Mouse (Mus musculus) heart, adult 8-10 months (tissue): ENCODE results near the gene Zgrf1. TPM values are rescaled to one million over a fixed set of nuclear protein-coding genes. Genes with fewer than 3 reads are reported as not detected.

Experiments used
- DNase-seq: peaks from one replicate; pipeline ENCODE4 v3.0.0; 2022; ENCODE audit warnings: low spot score
- microRNA-seq: library from miRNA; unstranded; fragments of <30 nt; microRNA quantifications from one replicate; pipeline ENCODE4 v1.2.0, GENCODE M21; 2022
- total RNA-seq, 4 experiments: library from RNA; stranded (reverse); gene quantifications; 2 replicates each; pipeline ENCODE4 v1.2.4; 2022

Zgrf1 gene
- total RNA-seq, 4 experiments from 2014 or later, result 0.63 to 0.97 (median 0.76) TPM

DNA sequence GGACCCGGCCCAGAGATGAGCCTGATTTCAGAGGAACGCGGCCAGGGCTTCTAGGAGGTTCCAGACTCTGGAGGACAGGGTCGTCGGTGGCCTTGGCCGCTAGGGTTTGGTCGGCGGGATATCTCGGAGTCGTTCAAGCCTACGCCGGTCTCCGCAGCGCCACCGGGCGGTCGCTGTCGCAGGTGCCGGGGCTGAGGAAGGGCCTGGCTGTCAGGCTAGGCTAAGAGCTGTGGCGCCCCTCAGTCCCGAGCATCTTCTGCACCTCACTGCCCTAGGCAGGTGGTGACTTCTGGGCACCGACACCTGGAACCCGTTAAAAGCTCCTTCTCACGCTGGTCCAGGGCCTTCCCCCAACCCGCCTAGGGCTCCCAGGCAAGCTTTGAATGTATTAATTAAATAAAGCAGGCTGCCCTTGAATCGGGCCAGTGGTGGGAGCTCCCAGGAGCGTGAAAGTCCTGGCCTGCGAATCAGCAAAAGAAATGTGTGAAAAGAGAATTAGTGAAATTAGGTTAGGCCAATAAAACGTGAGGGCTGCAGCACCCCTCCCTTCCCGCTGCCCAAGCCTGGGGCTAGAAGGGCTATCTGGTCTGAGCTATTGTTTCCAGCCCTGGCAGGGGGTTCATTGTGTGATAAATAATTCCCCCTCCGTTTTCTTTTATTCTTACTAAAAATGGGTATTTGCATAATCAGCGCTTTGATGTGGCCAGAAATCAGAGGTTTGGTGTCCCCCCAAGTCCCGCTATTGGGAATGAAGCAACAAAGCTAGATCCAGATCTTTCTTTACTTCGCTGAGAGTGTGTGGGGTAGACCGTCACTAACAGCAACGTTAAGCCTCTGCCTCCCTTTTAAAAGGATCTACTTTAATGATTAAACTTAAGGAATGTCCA lies 86.8 kb downstream of the Zgrf1 start:
- no peak for DNase-seq

GRCm38 (mm10) chr3:127640762-127641700 lies 87.7 kb downstream of the Zgrf1 start:
- no peak for DNase-seq

- DNase-seq, result no peak
Observed at GRCm38 (mm10) chr3:127642211-127642610, 88.9 kb downstream of the Zgrf1 start.

GRCm38 (mm10) chr3:127646156-127646825 lies 93.0 kb downstream of the Zgrf1 start:
- DNase-seq, result no peak

GRCm38 (mm10) chr3:127651742-127652653 lies 98.7 kb downstream of the Zgrf1 start:
- no peak for DNase-seq

DNA sequence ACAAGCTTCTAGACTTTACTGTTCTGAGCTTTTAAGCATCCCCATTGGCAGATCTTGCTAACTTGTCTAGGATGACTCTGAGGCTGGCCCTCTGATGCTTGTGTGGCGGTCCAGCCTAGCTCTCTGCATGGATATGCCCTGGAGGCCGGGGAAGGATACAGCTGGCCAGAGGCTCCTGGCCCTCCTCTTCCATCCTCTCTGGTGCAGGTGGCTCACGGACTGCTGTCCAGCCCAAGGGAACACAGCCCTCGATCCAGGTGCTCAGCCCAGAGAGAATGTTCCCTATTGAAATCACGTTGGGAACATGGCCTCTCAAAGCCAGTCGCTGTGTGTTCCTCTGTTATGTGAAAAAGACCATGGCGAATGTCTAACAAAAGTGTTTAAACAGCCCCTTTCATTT lies 107.4 kb downstream of the Zgrf1 start:
- no peak for DNase-seq

DNA sequence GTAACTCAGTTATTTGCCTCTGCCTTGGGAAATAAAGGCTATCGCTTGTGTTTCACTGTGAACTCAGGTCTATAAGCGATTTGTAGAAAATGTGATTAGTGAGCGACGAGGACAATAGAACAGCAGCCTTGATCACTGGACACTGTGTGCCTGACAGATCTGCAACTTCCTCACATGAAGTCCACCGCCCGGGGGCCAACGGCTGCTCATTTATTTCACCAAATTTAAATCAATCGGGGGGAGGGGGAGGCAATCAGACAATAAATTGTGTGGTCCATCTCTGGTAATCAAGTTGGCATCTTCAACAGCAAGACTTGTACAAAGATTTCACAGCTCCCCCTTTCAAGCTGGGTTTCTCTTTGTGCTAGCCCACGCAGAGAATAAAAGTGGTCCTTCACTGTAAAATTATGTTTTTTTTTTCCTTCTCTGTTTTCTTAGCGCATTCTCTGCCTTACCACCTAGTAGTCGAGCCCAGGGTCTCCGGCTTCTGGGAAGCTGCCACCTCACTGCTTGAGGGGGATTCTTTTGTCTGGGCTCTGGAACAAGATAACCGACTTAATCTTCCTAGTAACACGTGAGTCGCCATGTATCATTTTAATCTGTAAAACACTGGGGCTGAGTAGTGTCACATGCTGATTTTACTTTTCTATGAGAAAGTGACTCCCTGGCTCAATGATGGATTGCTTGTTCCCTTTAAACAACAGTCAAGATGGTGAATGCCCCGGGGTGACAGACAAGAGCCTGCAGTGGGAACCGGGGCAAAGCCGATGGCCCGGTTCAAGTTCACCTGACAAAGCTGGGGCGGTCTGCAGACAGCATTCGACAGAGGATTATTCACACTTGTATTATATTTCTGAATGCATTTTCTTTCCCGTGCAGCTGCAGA lies 108.6 kb downstream of the Zgrf1 start:
- DNase-seq, result no peak

Small RNA genes lying within 50 kb of the gene (microRNA-seq; reads per million reads assigned to microRNA genes)
- gene Mir302a (652 reads per million, percentile 78 among the genes with 10 or more reads in this experiment), gene Mir302b (417 reads per million, percentile 74 among the genes with 10 or more reads in this experiment), gene Mir302c (114 reads per million, percentile 62 among the genes with 10 or more reads in this experiment), gene Mir302d (278 reads per million, percentile 71 among the genes with 10 or more reads in this experiment), gene Mir367 (not detected)

Other genes starting within 250 kb of the Zgrf1 start
- gene Ank2, start 54.1 kb upstream of the Zgrf1 start, total RNA-seq, result 100 to 1,000 TPM; 297 to 377 (median 334) TPM
- gene Larp7, start 140 bp upstream of the Zgrf1 start, total RNA-seq, result 10 to 100 TPM; 19.6 to 24.9 (median 22.9) TPM
- not detected for gene Neurog2, start 79.6 kb downstream of the Zgrf1 start, total RNA-seq
- 1 to 10 TPM; 2.2 to 2.7 (median 2.4) TPM for gene Alpk1, start 227.0 kb downstream of the Zgrf1 start, total RNA-seq
- gene Tifa, start 236.3 kb downstream of the Zgrf1 start, total RNA-seq, result 1 to 10 TPM; 1.6 to 2.4 (median 2.1) TPM